Mouse (Mus musculus): ENCODE measurements around the gene Nos3.

GRCm38 (mm10) chr5:24381486-24381885 is 16.9 kb downstream of the Nos3 start:
- TF ChIP-seq CTCF (IDR thresholded peaks at IDR 0.05; ENCODE audit: low read depth, low read length) (no peak), POLR2A (IDR thresholded peaks at IDR 0.05; ENCODE audit: borderline replicate concordance, low read depth, low read length) (no peak)
